Mouse (Mus musculus) left cerebral cortex, postnatal 14 days (tissue): ENCODE measurements at regions not wholly inside any gene's neighbourhood (a gene's known extent, or its start where the extent isn't known, plus 50 kb on each side); places are given as distances from the start of the nearest gene placed in this dataset.

Source experiments
- DNase-seq, 2 experiments: peaks; one replicate each; pipeline ENCODE4 v3.0.0; 2021 to 2022; ENCODE audit warnings: low spot score in 2 of 2, mixed read lengths in 1 of 2
- intact Hi-C: fragments of 180-260 bp; cut with DNase I; formaldehyde crosslinking; loops from one replicate; pipeline ENCODE4 v1.15.1; 2025

- intact Hi-C loops = no loop called here
- DNase-seq = no peak
These were observed 50.9 kb upstream of the 1810046K07Rik start for GRCm38 (mm10) chr9:51379589-51379988.

- intact Hi-C loops = no loop called here
- DNase-seq = no peak
These were observed 65.2 kb upstream of the 1810046K07Rik start for GRCm38 (mm10) chr9:51393921-51394320.

- intact Hi-C loops = no loop called here
- peak; percentile 68 to 75 for DNase-seq
These were observed 65.7 kb upstream of the 1810046K07Rik start for GRCm38 (mm10) chr9:51394372-51394771.

- no peak for DNase-seq
- intact Hi-C loops = no loop called here
These were observed 68.1 kb upstream of the 1810046K07Rik start for GRCm38 (mm10) chr9:51396801-51397200.

- intact Hi-C loops = no loop called here
These were observed 69.0 kb upstream of the 1810046K07Rik start for GRCm38 (mm10) chr9:51397589-51398220.

GRCm38 (mm10) chr9:51398886-51399285 lies 70.2 kb upstream of the 1810046K07Rik start:
- intact Hi-C loops = no loop called here
- DNase-seq = no peak

More at GRCm38 (mm10) chr9:51397589-51398220, 69.0 kb upstream of the 1810046K07Rik start:
- no peak for DNase-seq

GRCm38 (mm10) chr9:51399356-51399755 lies 70.6 kb upstream of the 1810046K07Rik start:
- no peak for DNase-seq
- intact Hi-C loops = no loop called here

GRCm38 (mm10) chr9:51401779-51402178 lies 73.1 kb upstream of the 1810046K07Rik start:
- DNase-seq = no peak
- intact Hi-C loops = no loop called here

GRCm38 (mm10) chr9:51407978-51408377 lies 79.3 kb upstream of the 1810046K07Rik start:
- intact Hi-C loops = no loop called here
- no peak for DNase-seq

- no peak for DNase-seq
- intact Hi-C loops = no loop called here
These were observed 90.3 kb upstream of the 1810046K07Rik start for GRCm38 (mm10) chr9:51418923-51419482.

GRCm38 (mm10) chr9:51422553-51422952 lies 93.8 kb upstream of the 1810046K07Rik start:
- DNase-seq = no peak
- intact Hi-C loops = no loop called here

GRCm38 (mm10) chr9:51423341-51423740 lies 94.6 kb upstream of the 1810046K07Rik start:
- intact Hi-C loops = no loop called here
- peak; percentile 69 to 76 for DNase-seq

GRCm38 (mm10) chr9:51430426-51430825 lies 101.7 kb upstream of the 1810046K07Rik start:
- intact Hi-C loops = no loop called here
- no peak for DNase-seq

- no peak for DNase-seq
- intact Hi-C loops = no loop called here
These were observed 108.4 kb upstream of the 1810046K07Rik start for GRCm38 (mm10) chr9:51437130-51437529.

- peak; percentile 67 to 85 for DNase-seq
- intact Hi-C loops = loop anchor here (5.0 to 10.0 kb wide), 2 partner anchors 65 to 323 kb away; partner anchors contain the start of gene Arhgap20
These were observed 113.2 kb upstream of the 1810046K07Rik start for GRCm38 (mm10) chr9:51441773-51442381.

- intact Hi-C loops = no loop called here
- no peak for DNase-seq
These were observed 127.0 kb upstream of the 1810046K07Rik start for GRCm38 (mm10) chr9:51455690-51456089.

GRCm38 (mm10) chr9:51462463-51463024 lies 133.8 kb upstream of the 1810046K07Rik start:
- intact Hi-C loops = no loop called here

GRCm38 (mm10) chr9:51470031-51470430 lies 141.3 kb upstream of the 1810046K07Rik start:
- intact Hi-C loops = no loop called here
- no peak for DNase-seq

More at GRCm38 (mm10) chr9:51462463-51463024, 133.8 kb upstream of the 1810046K07Rik start:
- no peak for DNase-seq

GRCm38 (mm10) chr9:51476511-51477056 lies 147.9 kb upstream of the 1810046K07Rik start:
- no peak for DNase-seq

GRCm38 (mm10) chr9:51487840-51488239 lies 159.1 kb upstream of the 1810046K07Rik start:
- DNase-seq = no peak
- intact Hi-C loops = no loop called here

More at GRCm38 (mm10) chr9:51476511-51477056, 147.9 kb upstream of the 1810046K07Rik start:
- intact Hi-C loops = no loop called here
